Mouse (Mus musculus): ENCODE data around the gene Spop. TPM values are rescaled to one million over a fixed set of nuclear protein-coding genes. Genes with fewer than 3 reads are reported as not detected.

Gene Spop
- polyA plus RNA-seq, 1 experiment from 2014 or later, result 171 TPM

DNA sequence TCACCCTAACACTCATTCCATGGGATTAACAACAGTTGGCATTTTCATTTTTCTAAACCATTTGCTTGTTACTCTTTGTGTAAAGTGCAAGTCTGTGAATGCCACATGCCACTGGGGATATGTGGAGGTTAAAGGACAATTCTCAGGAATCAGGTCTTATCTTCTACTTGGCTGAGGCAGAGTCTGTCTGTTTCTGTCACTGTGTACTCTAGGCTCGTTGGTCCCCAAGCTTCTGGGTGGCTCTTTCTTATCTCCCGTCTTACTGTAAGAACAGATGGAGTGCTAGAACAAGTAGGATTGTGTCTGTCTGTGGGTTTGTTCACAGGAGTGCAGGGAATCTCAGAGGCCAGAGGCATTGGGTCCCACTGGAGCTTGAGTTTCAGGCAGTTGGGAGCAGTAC lies 17.5 kb downstream of the Spop start:
- Histone ChIP-seq H3K27ac (ENCODE audit: low read length) (no peak overlapping the region), H3K4me3 (replicated peaks; ENCODE audit: low read length) (no peak overlapping the region), H3K4me1 (ENCODE audit: control insufficient read depth, insufficient read depth, low read length) (peaks cover 6% of the 10 kb centered on the region; the same call in 1 of the 2 replicates), H3K27me3 (ENCODE audit: control insufficient read depth, insufficient read depth, low read length) (no peaks in the 10 kb centered on the region), H3K9me3 (replicated peaks; ENCODE audit: control insufficient read depth, low read length) (no peaks in the 10 kb centered on the region), H3K36me3 (ENCODE audit: control insufficient read depth, insufficient read depth, low read length) (no peaks in the 10 kb centered on the region), H3K9ac (ENCODE audit: low read length) (no peak overlapping the region), H3K4me2 (ENCODE audit: low read depth, low read length) (no peak overlapping the region)
- no peak for ATAC-seq (ENCODE audit: insufficient read depth, low FRiP score)
- 60% methylated on average over 2 of the region's 2 CpGs for WGBS

- no peak overlapping the region for H3K27ac ChIP-seq (ENCODE audit: low read length)
These were observed 18.3 kb downstream of the Spop start for GRCm38 (mm10) chr11:95432194-95432593.

GRCm38 (mm10) chr11:95445371-95445770 lies 31.5 kb downstream of the Spop start:
- Histone ChIP-seq H3K36me3 (ENCODE audit: control insufficient read depth, insufficient read depth, low read length) (0 out of 2 replicates have a peak, but pooled peaks cover 3% of the 10 kb centered on the region), H3K4me2 (ENCODE audit: low read depth, low read length) (no peak overlapping the region), H3K9me3 (replicated peaks; ENCODE audit: control insufficient read depth, low read length) (no peaks in the 10 kb centered on the region), H3K4me3 (replicated peaks; ENCODE audit: low read length) (no peak overlapping the region), H3K4me1 (ENCODE audit: control insufficient read depth, insufficient read depth, low read length) (no peaks in the 10 kb centered on the region), H3K27ac (ENCODE audit: low read length) (no peak overlapping the region), H3K9ac (ENCODE audit: low read length) (no peak overlapping the region), H3K27me3 (ENCODE audit: control insufficient read depth, insufficient read depth, low read length) (no peaks in the 10 kb centered on the region)
- 39% methylated on average over 2 of the region's 2 CpGs for WGBS
- ATAC-seq (ENCODE audit: insufficient read depth, low FRiP score), result no peak

More at GRCm38 (mm10) chr11:95432194-95432593, 18.3 kb downstream of the Spop start:
- H3K27me3 ChIP-seq (ENCODE audit: control insufficient read depth, insufficient read depth, low read length), result no peaks in the 10 kb centered on the region
- H3K9me3 ChIP-seq (replicated peaks; ENCODE audit: control insufficient read depth, low read length), result no peaks in the 10 kb centered on the region
- no peak overlapping the region for H3K9ac ChIP-seq (ENCODE audit: low read length)
- no peaks in the 10 kb centered on the region for H3K36me3 ChIP-seq (ENCODE audit: control insufficient read depth, insufficient read depth, low read length)
- H3K4me2 ChIP-seq (ENCODE audit: low read depth, low read length), result no peak overlapping the region
- peaks cover 6% of the 10 kb centered on the region; the same call in 1 of the 2 replicates for H3K4me1 ChIP-seq (ENCODE audit: control insufficient read depth, insufficient read depth, low read length)
- no peak overlapping the region for H3K4me3 ChIP-seq (replicated peaks; ENCODE audit: low read length)
- ATAC-seq (ENCODE audit: insufficient read depth, low FRiP score), result no peak
- 90% methylated on average over 2 of the region's 2 CpGs for WGBS

GRCm38 (mm10) chr11:95446580-95447305 lies 32.9 kb downstream of the Spop start:
- no peak overlapping the region for H3K27ac ChIP-seq (ENCODE audit: low read length)
- 0 out of 2 replicates have a peak, but pooled peaks cover 3% of the 10 kb centered on the region for H3K36me3 ChIP-seq (ENCODE audit: control insufficient read depth, insufficient read depth, low read length)
- H3K9me3 ChIP-seq (replicated peaks; ENCODE audit: control insufficient read depth, low read length), result no peaks in the 10 kb centered on the region
- no peak overlapping the region for H3K4me3 ChIP-seq (replicated peaks; ENCODE audit: low read length)
- no peak overlapping the region for H3K4me2 ChIP-seq (ENCODE audit: low read depth, low read length)
- H3K4me1 ChIP-seq (ENCODE audit: control insufficient read depth, insufficient read depth, low read length), result no peaks in the 10 kb centered on the region
- no peak overlapping the region for H3K9ac ChIP-seq (ENCODE audit: low read length)
- no peak for ATAC-seq (ENCODE audit: insufficient read depth, low FRiP score)
- no peaks in the 10 kb centered on the region for H3K27me3 ChIP-seq (ENCODE audit: control insufficient read depth, insufficient read depth, low read length)
- WGBS, result 90% methylated on average over 6 of the region's 6 CpGs

- no peak for ATAC-seq (ENCODE audit: insufficient read depth, low FRiP score)
These were observed 34.5 kb downstream of the Spop start for GRCm38 (mm10) chr11:95448346-95448745.

DNA sequence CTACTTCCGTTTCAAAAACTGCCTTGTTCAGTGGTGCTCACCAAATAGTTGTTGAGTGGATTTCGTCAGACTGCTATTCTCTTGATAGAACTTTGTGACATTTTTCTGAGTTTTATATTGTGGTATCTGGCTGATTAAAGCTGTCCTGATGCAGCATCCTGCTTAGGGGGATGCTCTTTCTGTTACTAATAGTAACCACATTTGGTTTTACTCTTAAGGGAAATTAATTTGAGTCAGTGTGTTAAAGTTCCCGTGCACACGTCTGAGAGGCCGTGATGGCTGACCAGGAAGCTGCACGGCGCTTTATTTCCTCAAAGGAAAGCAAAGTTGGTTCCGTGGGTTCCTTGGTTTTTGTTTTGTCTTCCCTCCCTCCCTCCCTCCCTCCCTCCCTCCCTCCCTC lies 41.5 kb downstream of the Spop start:
- Histone ChIP-seq H3K9ac (ENCODE audit: low read length) (no peak overlapping the region), H3K36me3 (ENCODE audit: control insufficient read depth, insufficient read depth, low read length) (no peaks in the 10 kb centered on the region), H3K4me1 (ENCODE audit: control insufficient read depth, insufficient read depth, low read length) (no peaks in the 10 kb centered on the region), H3K4me3 (replicated peaks; ENCODE audit: low read length) (no peak overlapping the region), H3K27me3 (ENCODE audit: control insufficient read depth, insufficient read depth, low read length) (no peaks in the 10 kb centered on the region), H3K27ac (ENCODE audit: low read length) (no peak overlapping the region), H3K9me3 (replicated peaks; ENCODE audit: control insufficient read depth, low read length) (no peaks in the 10 kb centered on the region), H3K4me2 (ENCODE audit: low read depth, low read length) (no peak overlapping the region)
- WGBS, result 60% methylated on average over 8 of the region's 8 CpGs
- no peak for ATAC-seq (ENCODE audit: insufficient read depth, low FRiP score)

More at GRCm38 (mm10) chr11:95448346-95448745, 34.5 kb downstream of the Spop start:
- WGBS, result 79% methylated on average over 3 of the region's 3 CpGs
- no peak overlapping the region for H3K4me3 ChIP-seq (replicated peaks; ENCODE audit: low read length)
- H3K9me3 ChIP-seq (replicated peaks; ENCODE audit: control insufficient read depth, low read length), result no peaks in the 10 kb centered on the region
- H3K27me3 ChIP-seq (ENCODE audit: control insufficient read depth, insufficient read depth, low read length), result no peaks in the 10 kb centered on the region
- no peak overlapping the region for H3K4me2 ChIP-seq (ENCODE audit: low read depth, low read length)
- no peaks in the 10 kb centered on the region for H3K4me1 ChIP-seq (ENCODE audit: control insufficient read depth, insufficient read depth, low read length)
- no peak overlapping the region for H3K27ac ChIP-seq (ENCODE audit: low read length)
- 0 out of 2 replicates have a peak, but pooled peaks cover 3% of the 10 kb centered on the region for H3K36me3 ChIP-seq (ENCODE audit: control insufficient read depth, insufficient read depth, low read length)
- no peak overlapping the region for H3K9ac ChIP-seq (ENCODE audit: low read length)

DNA sequence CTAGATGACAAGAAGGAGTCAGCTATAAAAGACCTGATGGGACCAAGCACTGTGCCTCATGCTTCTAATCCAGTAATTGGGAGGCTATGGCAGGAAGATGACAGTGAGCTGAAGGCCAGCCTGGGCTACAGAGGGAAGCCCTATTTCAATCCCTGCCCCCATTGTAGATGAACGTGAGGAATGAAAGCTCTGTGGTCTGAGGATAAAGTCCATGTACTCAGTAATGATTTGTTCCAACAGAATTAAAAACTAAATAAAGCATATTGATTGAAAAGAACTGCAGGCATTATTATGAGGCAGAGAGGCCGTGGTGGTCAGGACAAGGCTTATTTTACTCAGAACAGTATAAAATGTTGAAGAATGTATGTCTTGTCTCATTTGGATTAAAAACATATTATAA lies 47.0 kb downstream of the Spop start:
- Histone ChIP-seq H3K27ac (ENCODE audit: low read length) (no peak overlapping the region), H3K4me1 (ENCODE audit: control insufficient read depth, insufficient read depth, low read length) (no peaks in the 10 kb centered on the region), H3K9ac (ENCODE audit: low read length) (no peak overlapping the region), H3K4me3 (replicated peaks; ENCODE audit: low read length) (no peak overlapping the region), H3K9me3 (replicated peaks; ENCODE audit: control insufficient read depth, low read length) (no peaks in the 10 kb centered on the region), H3K27me3 (ENCODE audit: control insufficient read depth, insufficient read depth, low read length) (no peaks in the 10 kb centered on the region), H3K36me3 (ENCODE audit: control insufficient read depth, insufficient read depth, low read length) (no peaks in the 10 kb centered on the region), H3K4me2 (ENCODE audit: low read depth, low read length) (no peak overlapping the region)
- ATAC-seq (ENCODE audit: insufficient read depth, low FRiP score), result no peak
- WGBS, result 66% methylated on average over 2 of the region's 2 CpGs

- no peak overlapping the region for H3K27ac ChIP-seq (ENCODE audit: low read length)
- H3K4me3 ChIP-seq (replicated peaks; ENCODE audit: low read length), result no peak overlapping the region
- no peak for ATAC-seq (ENCODE audit: insufficient read depth, low FRiP score)
- WGBS, result 88% methylated on average over 3 of the region's 3 CpGs
- H3K9me3 ChIP-seq (replicated peaks; ENCODE audit: control insufficient read depth, low read length), result no peaks in the 10 kb centered on the region
- H3K4me1 ChIP-seq (ENCODE audit: control insufficient read depth, insufficient read depth, low read length), result no peaks in the 10 kb centered on the region
- no peak overlapping the region for H3K9ac ChIP-seq (ENCODE audit: low read length)
- H3K4me2 ChIP-seq (ENCODE audit: low read depth, low read length), result no peak overlapping the region
- H3K36me3 ChIP-seq (ENCODE audit: control insufficient read depth, insufficient read depth, low read length), result 0 out of 2 replicates have a peak, but pooled peaks cover 3% of the 10 kb centered on the region
- H3K27me3 ChIP-seq (ENCODE audit: control insufficient read depth, insufficient read depth, low read length), result no peaks in the 10 kb centered on the region
These were observed 48.3 kb downstream of the Spop start for GRCm38 (mm10) chr11:95462168-95462567.

DNA sequence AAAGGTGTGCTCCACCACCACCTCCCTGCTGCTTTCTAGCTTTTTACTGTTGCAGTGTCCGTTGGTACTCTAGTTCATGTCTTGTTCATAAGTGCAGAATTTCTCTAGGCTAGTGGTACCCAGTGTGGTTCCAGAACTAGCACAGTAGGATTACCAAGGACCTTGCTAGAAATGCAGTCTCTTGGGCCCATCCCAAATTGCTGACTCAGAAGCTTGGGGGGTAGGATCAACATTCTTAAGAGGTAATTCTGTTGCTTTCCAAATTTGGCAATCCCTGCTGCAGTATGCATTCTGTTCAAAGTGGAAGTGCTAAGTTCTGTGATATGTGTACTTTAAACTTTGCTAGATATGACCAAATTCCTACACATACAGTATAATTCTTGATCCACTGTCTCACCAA lies 53.9 kb downstream of the Spop start:
- Histone ChIP-seq H3K9ac (ENCODE audit: low read length) (no peak overlapping the region), H3K27ac (ENCODE audit: low read length) (no peak overlapping the region), H3K36me3 (ENCODE audit: control insufficient read depth, insufficient read depth, low read length) (0 out of 2 replicates have a peak, but pooled peaks cover 3% of the 10 kb centered on the region), H3K27me3 (ENCODE audit: control insufficient read depth, insufficient read depth, low read length) (no peaks in the 10 kb centered on the region), H3K4me3 (replicated peaks; ENCODE audit: low read length) (no peak overlapping the region), H3K4me1 (ENCODE audit: control insufficient read depth, insufficient read depth, low read length) (no peaks in the 10 kb centered on the region), H3K4me2 (ENCODE audit: low read depth, low read length) (no peak overlapping the region), H3K9me3 (replicated peaks; ENCODE audit: control insufficient read depth, low read length) (no peaks in the 10 kb centered on the region)
- no peak for ATAC-seq (ENCODE audit: insufficient read depth, low FRiP score)
- WGBS, result 86% methylated on average over 1 of the region's 1 CpGs
